Mouse (Mus musculus): Measurements from ENCODE around the gene Lrrc25.

- TF ChIP-seq ZC3H11A (IDR thresholded peaks at IDR 0.05; ENCODE audit: low read depth, low read length) (no peak), RCOR1 (conservative IDR thresholded peaks at IDR 0.05; ENCODE audit: low read depth, low read length) (no peak), POLR2A (IDR thresholded peaks at IDR 0.05; ENCODE audit: low read depth, low read length) (no peak), PAX5 (IDR thresholded peaks at IDR 0.05; ENCODE audit: low read length) (no peak), ZNF384 (IDR thresholded peaks at IDR 0.05; ENCODE audit: low read depth, low read length) (no peak), ELF1 (IDR thresholded peaks at IDR 0.05; ENCODE audit: low read depth, low read length) (no peak), TCF12 (IDR thresholded peaks at IDR 0.05; ENCODE audit: low read depth, low read length) (no peak), MAFK (IDR thresholded peaks at IDR 0.05; ENCODE audit: insufficient replicate concordance, low read length) (no peak), BHLHE40 (IDR thresholded peaks at IDR 0.05; ENCODE audit: low read depth, low read length) (no peak), POLR2AphosphoS2 (IDR thresholded peaks at IDR 0.05; ENCODE audit: low read depth, low read length) (no peak), CTCF (conservative IDR thresholded peaks at IDR 0.05 in 1 of 2, IDR thresholded peaks at IDR 0.05 in 1 of 2; ENCODE audit: low read depth in 2 of 2, low read length in 2 of 2) (no peak), EP300 (IDR thresholded peaks at IDR 0.05; ENCODE audit: low read length) (no peak), USF2 (conservative IDR thresholded peaks at IDR 0.05; ENCODE audit: low read depth, low read length) (no peak), MEF2A (IDR thresholded peaks at IDR 0.05; ENCODE audit: borderline replicate concordance, low read depth, low read length) (no peak)
Measured at GRCm38 (mm10) chr8:70667071-70667470, 51.1 kb downstream of the Lrrc25 start.
